Mouse (Mus musculus) mesoderm, embryonic 11.5 days (tissue): ENCODE measurements at regions not wholly inside any gene's neighbourhood (a gene's known extent, or its start where the extent isn't known, plus 50 kb on each side); places are given as distances from the start of the nearest gene placed in this dataset.
"Not testable (repeated sequence)": the region's sequence is repeated elsewhere in the genome, so short reads cannot be mapped to it uniquely, and the experiment has no call there.

ENCODE experiments used
- DNase-seq: peaks from one replicate; pipeline ENCODE4 v3.0.0-alpha.2; 2012; ENCODE audit warnings: low read depth, low spot score

- peak; percentile 30 for DNase-seq
These were observed 2447.9 kb upstream of the Gm8797 start for GRCm38 (mm10) chr3:3302657-3303056.

- DNase-seq, result no peak
These were observed 2442.1 kb upstream of the Gm8797 start for GRCm38 (mm10) chr3:3308461-3308860.

- no peak for DNase-seq
These were observed 2441.6 kb upstream of the Gm8797 start for GRCm38 (mm10) chr3:3308996-3309395.

GRCm38 (mm10) chr3:3310811-3311210 lies 2439.8 kb upstream of the Gm8797 start:
- DNase-seq, result no peak

GRCm38 (mm10) chr3:3349634-3350033 lies 2401.0 kb upstream of the Gm8797 start:
- DNase-seq, result no peak

- DNase-seq, result not testable (repeated sequence)
These were observed 2379.7 kb upstream of the Gm8797 start for GRCm38 (mm10) chr3:3370859-3371258.

- DNase-seq, result peak; percentile 71
These were observed 2362.4 kb upstream of the Gm8797 start for GRCm38 (mm10) chr3:3388056-3388770.
